Mouse (Mus musculus): Measurements from ENCODE around the gene Pla2g1b. TPM values are rescaled to one million over a fixed set of nuclear protein-coding genes. Genes with fewer than 3 reads are reported as not detected.
"Not testable (repeated sequence)": the region's sequence is repeated elsewhere in the genome, so short reads cannot be mapped to it uniquely, and the experiment has no call there.

Pla2g1b gene
- polyA plus RNA-seq, 1 experiment from 2014 or later = 0.99 TPM

GRCm38 (mm10) chr5:115503035-115503434 is 37.0 kb downstream of the Pla2g1b start:
- no peak for DNase-seq (ENCODE audit: low spot score)

DNA sequence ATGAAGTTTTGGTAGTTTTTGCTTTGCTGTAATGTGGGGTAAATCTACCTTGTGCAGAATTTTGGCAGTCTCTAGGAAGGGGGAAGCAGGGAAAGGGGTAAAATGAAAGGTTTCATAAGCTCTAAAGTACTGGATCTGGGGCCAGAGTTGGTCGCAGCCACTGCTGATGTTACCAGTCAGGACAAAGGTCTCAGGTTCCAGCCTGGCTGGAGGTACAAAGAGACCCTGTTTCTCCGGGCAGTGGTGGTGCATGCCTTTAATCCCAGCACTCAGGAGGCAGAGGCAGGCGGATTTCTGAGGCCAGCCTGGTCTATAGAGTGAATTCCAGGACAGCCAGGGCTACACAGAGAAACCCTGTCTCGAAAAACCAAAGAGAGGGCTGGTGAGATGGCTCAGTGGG is 39.6 kb downstream of the Pla2g1b start:
- not testable (repeated sequence) for DNase-seq (ENCODE audit: low spot score)

DNA sequence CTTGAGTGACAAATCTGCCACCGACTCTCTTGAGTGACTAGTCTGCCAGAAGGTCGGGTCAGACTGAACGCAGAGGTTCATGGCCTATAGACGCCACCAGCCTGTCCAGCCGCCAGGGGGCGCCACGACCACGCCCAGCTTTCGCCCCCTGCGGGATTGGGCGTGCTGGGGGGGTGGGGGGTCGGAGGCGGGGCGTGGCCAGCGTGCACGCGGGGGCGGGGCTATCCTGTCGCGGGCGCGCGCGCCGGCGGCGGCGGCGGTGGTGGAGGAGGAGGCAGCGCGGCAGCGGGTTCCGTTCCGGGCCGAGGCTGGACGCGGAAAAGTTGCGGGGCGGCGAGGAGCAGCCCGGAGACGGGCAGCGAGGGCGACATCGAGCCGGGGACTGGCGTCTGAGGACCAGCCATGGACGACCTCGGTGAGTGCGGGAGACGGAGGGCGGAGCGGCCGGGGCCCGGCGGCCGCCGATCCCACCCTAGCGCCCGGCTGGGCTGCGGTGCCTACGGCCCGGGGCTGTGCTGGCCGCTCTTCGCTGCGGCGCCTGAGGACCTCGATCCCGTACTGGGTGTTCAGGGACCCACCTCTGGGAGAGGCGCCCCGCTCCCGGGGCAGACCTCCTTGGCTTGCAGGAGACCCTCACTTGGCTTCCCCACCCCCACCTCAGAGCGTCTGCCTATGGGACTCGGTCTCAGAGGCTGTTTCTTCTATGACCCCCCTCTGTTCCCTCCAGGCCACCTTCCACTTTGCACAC is 40.6 kb downstream of the Pla2g1b start, which contains the start of gene Pxn:
Gene Pxn, plus strand, starts transcription at position 223 of the 748 bp plus-strand sequence.
- DNase-seq (ENCODE audit: low spot score) = peak; percentile 93

- no peak for DNase-seq (ENCODE audit: low spot score)
Measured at GRCm38 (mm10) chr5:115507267-115507980, 41.4 kb downstream of the Pla2g1b start.

GRCm38 (mm10) chr5:115507981-115508858 is 42.2 kb downstream of the Pla2g1b start:
- DNase-seq (ENCODE audit: low spot score) = peak; percentile 45

- no peak for DNase-seq (ENCODE audit: low spot score)
Measured at GRCm38 (mm10) chr5:115508859-115509147, 42.7 kb downstream of the Pla2g1b start.

GRCm38 (mm10) chr5:115509321-115509761 is 43.3 kb downstream of the Pla2g1b start:
- DNase-seq (ENCODE audit: low spot score) = no peak

- no peak for DNase-seq (ENCODE audit: low spot score)
Measured at GRCm38 (mm10) chr5:115509790-115510689, 44.0 kb downstream of the Pla2g1b start.

GRCm38 (mm10) chr5:115512375-115512774 is 46.3 kb downstream of the Pla2g1b start:
- DNase-seq (ENCODE audit: low spot score) = no peak

- DNase-seq (ENCODE audit: low spot score) = no peak
Measured at GRCm38 (mm10) chr5:115513246-115513645, 47.2 kb downstream of the Pla2g1b start.

DNA sequence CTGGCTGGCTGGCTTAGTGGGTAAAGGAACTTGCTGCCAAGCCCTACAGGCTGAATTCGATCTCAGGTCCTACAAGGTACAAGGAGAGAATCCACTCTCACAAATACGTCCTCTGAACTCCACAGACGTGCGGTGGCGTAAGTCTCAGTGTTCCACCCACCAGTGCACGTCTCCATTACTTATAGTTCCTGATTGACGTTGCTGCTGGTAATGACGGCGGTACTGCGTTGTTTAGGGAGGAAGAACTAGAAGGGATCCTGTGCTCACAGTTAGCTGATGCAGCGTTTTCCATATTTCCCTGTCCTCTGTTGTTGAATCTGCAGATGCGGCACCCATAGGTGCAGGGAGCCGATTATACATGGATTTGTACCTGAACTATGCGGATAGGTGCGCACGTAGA is 47.7 kb downstream of the Pla2g1b start:
- DNase-seq (ENCODE audit: low spot score) = no peak

- DNase-seq (ENCODE audit: low spot score) = no peak
Measured at GRCm38 (mm10) chr5:115514346-115514745, 48.3 kb downstream of the Pla2g1b start.

DNA sequence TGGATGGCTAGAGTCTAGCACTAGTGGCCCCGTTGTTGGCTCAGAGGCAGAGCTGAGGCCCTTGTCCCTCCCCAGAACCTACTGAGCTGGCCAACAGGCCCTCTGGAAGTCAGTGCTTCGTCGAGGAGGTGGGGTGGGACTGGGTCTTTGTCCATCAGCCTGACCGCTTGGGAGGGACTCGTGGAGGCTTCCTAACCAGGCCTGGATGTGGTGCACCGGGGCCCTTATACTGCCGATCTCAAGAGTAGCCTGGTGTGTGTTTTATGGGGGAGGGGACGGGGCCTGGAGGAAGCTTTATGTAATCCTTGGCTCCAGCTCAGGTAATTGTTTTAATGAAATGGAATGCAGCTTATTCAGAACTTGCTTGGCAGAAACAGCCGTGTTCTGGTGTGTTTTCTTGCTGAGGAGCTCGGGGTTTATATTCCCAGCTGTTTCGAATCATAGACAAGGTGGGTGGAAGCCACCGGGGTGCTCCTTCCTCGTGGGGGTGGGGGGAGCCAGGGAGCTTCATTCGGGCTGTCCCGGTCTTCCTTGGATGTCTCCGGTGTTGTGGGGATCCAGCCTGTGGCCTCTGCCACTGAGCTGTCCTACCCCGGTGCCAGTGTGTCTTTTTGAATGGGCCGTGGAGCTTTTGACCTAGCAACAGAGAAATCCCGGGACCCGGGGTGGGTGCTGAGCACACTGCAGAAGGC is 49.0 kb downstream of the Pla2g1b start:
- DNase-seq (ENCODE audit: low spot score) = no peak

DNA sequence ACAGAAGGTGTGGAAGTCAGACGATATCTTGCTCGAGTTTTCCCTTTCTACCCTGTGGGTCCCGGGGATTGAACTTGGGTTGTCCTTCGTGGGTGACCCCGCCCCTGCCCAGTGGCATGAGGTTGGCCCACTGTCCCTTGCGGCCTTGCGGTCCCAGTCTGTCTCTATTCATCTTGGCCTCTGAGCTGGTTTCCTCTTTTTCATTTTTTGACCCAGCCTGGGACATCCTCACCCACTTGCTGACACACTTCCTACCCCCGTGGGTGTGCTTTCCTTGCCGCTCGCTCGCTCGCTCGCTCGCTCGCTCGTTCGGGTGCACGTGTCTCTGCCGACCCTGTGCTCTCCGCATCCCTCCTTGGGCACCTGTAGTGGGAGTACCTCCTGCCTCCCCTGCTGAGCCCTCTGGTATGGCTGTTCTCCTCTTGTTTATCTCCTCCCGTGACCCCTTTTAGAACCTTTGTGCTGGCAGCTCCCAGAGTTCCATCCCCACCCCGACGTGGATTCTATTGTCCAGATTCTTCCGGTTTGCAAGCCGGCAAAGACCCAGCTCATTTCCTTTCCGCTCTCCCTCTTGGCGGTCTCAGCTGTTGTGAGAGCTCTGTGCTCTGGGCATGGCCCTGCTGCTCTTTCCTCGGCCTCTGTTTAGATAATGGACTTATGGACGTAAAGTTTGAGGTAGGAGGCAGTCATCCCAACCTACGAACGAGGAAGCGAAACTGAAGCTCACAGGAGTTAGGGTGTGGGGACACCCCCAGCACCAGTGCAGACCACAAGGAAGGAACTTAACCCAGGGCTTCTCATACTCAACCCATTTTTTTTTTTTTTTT is 50.2 kb downstream of the Pla2g1b start:
- peak; percentile 77 for DNase-seq (ENCODE audit: low spot score)

- DNase-seq (ENCODE audit: low spot score) = no peak
Measured at GRCm38 (mm10) chr5:115516908-115517307, 50.8 kb downstream of the Pla2g1b start.

DNA sequence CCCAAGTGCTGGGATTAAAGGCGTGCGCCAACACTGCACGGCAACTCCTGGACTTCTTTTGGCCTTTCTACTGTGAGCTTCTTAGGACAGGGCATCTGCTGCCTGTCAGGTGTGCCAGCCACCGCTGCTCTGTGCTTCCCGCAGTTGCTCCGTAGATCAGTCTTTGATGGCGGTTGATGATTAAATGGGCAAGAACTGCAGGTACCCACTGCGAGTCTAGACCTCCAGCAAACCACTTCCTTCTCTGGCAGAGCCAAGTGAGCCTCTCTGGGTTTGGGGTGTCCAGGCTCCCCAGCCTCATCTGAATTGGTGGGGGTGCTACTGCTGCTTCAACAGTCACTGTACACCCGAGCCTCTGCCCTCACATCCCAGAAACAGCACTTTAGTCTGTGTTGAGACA is 51.4 kb downstream of the Pla2g1b start:
- DNase-seq (ENCODE audit: low spot score) = peak; percentile 60

GRCm38 (mm10) chr5:115518214-115518613 is 52.2 kb downstream of the Pla2g1b start:
- DNase-seq (ENCODE audit: low spot score) = not testable (repeated sequence)

DNA sequence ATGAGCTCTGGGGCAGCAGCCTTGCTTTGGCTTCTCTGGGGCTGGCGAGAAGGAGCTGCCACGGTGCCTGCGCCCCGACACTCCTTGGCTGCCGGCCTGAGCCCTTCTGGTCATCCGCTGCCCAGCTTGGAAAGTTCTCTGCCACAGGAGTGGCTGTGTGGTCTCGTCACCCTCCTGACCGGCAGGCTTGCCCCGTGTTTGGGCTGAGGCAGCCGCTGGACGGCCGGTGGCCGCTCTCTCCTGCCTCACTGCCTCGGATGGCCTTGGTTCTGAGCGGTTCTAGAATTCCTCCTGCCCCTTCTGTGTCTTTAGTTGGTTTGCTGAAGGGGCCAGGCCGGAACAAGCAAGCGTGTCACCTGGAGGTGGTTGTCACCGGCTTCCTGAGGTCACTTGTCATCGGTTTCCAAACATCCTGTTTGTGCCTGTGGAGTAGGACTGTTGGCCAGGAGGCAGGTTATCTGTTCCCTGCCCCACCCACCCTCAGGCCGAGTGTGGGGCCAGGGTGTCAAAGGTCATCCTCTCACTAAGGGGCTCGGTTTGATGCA is 54.3 kb downstream of the Pla2g1b start:
- DNase-seq (ENCODE audit: low spot score) = no peak
